Mouse (Mus musculus) kidney, adult 10 weeks (tissue): ENCODE measurements around the gene Myh7. TPM values are rescaled to one million over a fixed set of nuclear protein-coding genes. Genes with fewer than 3 reads are reported as not detected.

ENCODE experiments used
- polyA plus RNA-seq: library from polyadenylated mRNA; stranded (reverse); fragments of 350-450 nt; fragmentation: Illumina TruSeq; extraction: RNeasy Lipid Tissue Mini Kit (QIAGEN cat#74804); gene quantifications from one replicate; pipeline ENCODE4 v1.2.3, GENCODE M21; 2014; ENCODE audit warnings: low read depth, low replicate concordance

Gene Myh7
- polyA plus RNA-seq, result not detected

GRCm38 (mm10) chr14:54994136-54994868 is at the start of gene Myh7:
Myh7 (minus strand) TSS chr14:54994626.

GRCm38 (mm10) chr14:55014991-55015766 is 20.8 kb upstream of the Myh7 start, which contains the start of gene Ngdn:
Ngdn (plus strand) TSS chr14:55015454.

GRCm38 (mm10) chr14:54976633-54977032 is 17.8 kb downstream of the Myh7 start, which contains the start of gene Gm17428:
Gm17428 (plus strand) TSS chr14:54976933.

GRCm38 (mm10) chr14:54966320-54966977 is 28.0 kb downstream of the Myh7 start, which contains the start of gene Myh6:
Myh6 (minus strand) TSS chr14:54966927.

GRCm38 (mm10) chr14:54935904-54936830 is 58.3 kb downstream of the Myh7 start, which contains the start of gene Cmtm5:
Cmtm5 (plus strand) TSS chr14:54936261.

GRCm38 (mm10) chr14:54932645-54933150 is 61.7 kb downstream of the Myh7 start, which contains the start of gene Il25:
Il25 (plus strand) TSS chr14:54932695.

GRCm38 (mm10) chr14:54925349-54926342 is 68.8 kb downstream of the Myh7 start, which contains the start of gene Efs:
Efs (minus strand) TSS chr14:54926126.

Other genes with a start within 250 kb of the Myh7 start
- gene Slc7a8, start 212.7 kb downstream of the Myh7 start, polyA plus RNA-seq, result 51.3 TPM
- 2.4 TPM for gene Rnf212b, start 180.5 kb downstream of the Myh7 start, polyA plus RNA-seq
- 14.8 TPM for gene Homez, start 123.7 kb downstream of the Myh7 start, polyA plus RNA-seq
- 11.4 TPM for gene Ppp1r3e, start 117.1 kb downstream of the Myh7 start, polyA plus RNA-seq
- 15.8 TPM for gene Bcl2l2, start 111.2 kb downstream of the Myh7 start, polyA plus RNA-seq
- not detected for gene Gm20521, start 111.2 kb downstream of the Myh7 start, polyA plus RNA-seq
- 28.3 TPM for gene Pabpn1, start 102.1 kb downstream of the Myh7 start, polyA plus RNA-seq
- gene Slc22a17, start 81.5 kb downstream of the Myh7 start, polyA plus RNA-seq, result 0.40 TPM
- not detected for gene Efs, start 68.5 kb downstream of the Myh7 start, polyA plus RNA-seq
- not detected for gene Il25, start 61.9 kb downstream of the Myh7 start, polyA plus RNA-seq
- gene Cmtm5, start 58.4 kb downstream of the Myh7 start, polyA plus RNA-seq, result not detected
- not detected for gene Myh6, start 27.7 kb downstream of the Myh7 start, polyA plus RNA-seq
- not detected for gene Gm17428, start 17.7 kb downstream of the Myh7 start, polyA plus RNA-seq
- gene Ngdn, start 20.8 kb upstream of the Myh7 start, polyA plus RNA-seq, result 2.6 TPM
- gene Zfhx2, start 97.7 kb upstream of the Myh7 start, polyA plus RNA-seq, result 0.36 TPM
- gene Thtpa, start 100.2 kb upstream of the Myh7 start, polyA plus RNA-seq, result 9.5 TPM
- 3.4 TPM for gene Ap1g2, start 112.0 kb upstream of the Myh7 start, polyA plus RNA-seq
- not detected for gene Jph4, start 122.3 kb upstream of the Myh7 start, polyA plus RNA-seq
- gene Dhrs2, start 227.4 kb upstream of the Myh7 start, polyA plus RNA-seq, result not detected